Mouse (Mus musculus) liver, embryonic 16.5 days (tissue): ENCODE data around the gene Dtymk. TPM values are rescaled to one million over a fixed set of nuclear protein-coding genes. Genes with fewer than 3 reads are reported as not detected.

Source experiments
- ATAC-seq: fragments of 200-750 bp; cut with Nextera tagmentation; 2 replicates; pipeline ENCODE4 v1.8.0; 2017; ENCODE audit warnings: low read depth, mild to moderate bottlenecking, moderate number of reproducible peaks, moderate library complexity
- H3K27ac ChIP-seq: fragments of 300-500 bp; sonication (generic); 2 replicates; pipeline ENCODE4 v1.5.1; 2014; ENCODE audit warnings: mild to moderate bottlenecking, low read length
- H3K27me3 ChIP-seq: fragments of 300-500 bp; sonication (generic); 2 replicates; pipeline ENCODE4 v1.6.1; 2014; ENCODE audit warnings: low read depth, low read length, mixed read lengths; ENCODE audit not compliant: control insufficient read depth, insufficient read depth
- H3K36me3 ChIP-seq: fragments of 300-500 bp; sonication (generic); 2 replicates; pipeline ENCODE4 v1.6.1; 2014; ENCODE audit warnings: mild to moderate bottlenecking; ENCODE audit not compliant: control insufficient read depth, insufficient read depth
- H3K4me1 ChIP-seq: fragments of 300-500 bp; sonication (generic); 2 replicates; pipeline ENCODE4 v1.6.1; 2014; ENCODE audit warnings: low read depth, low read length, mixed read lengths; ENCODE audit not compliant: control insufficient read depth
- H3K4me2 ChIP-seq: fragments of 300-500 bp; sonication (generic); 2 replicates; pipeline ENCODE4 v1.6.1; 2014; ENCODE audit warnings: low read depth, low read length, mixed read lengths
- H3K4me3 ChIP-seq: fragments of 300-500 bp; sonication (generic); 2 replicates; pipeline ENCODE4 v1.5.1; 2014; ENCODE audit warnings: low read depth, mild to moderate bottlenecking, low read length
- H3K9ac ChIP-seq: fragments of 300-500 bp; sonication (generic); 2 replicates; pipeline ENCODE4 v1.6.1; 2014; ENCODE audit warnings: low read depth, low read length
- H3K9me3 ChIP-seq: fragments of 300-500 bp; sonication (generic); replicated peaks from 2 replicates; pipeline ENCODE4 v1.6.1; 2016; ENCODE audit warnings: low read length; ENCODE audit not compliant: control insufficient read depth
- WGBS: fragments of 180-500 bp; shearing (Covaris S2); extraction: QIAGEN DNeasy Blood & Tissue Kit; methylation state at CpG from one replicate; pipeline ENCODE4 v1.1.7; 2014; ENCODE audit not compliant: insufficient replicate concordance; 5-methylcytosine and 5-hydroxymethylcytosine counted together
- polyA plus RNA-seq: library from polyadenylated mRNA; unstranded; fragments of >200 nt; fragmentation: Nextera tagmentation; extraction: Ambion mirVana; gene quantifications from 2 replicates; pipeline ENCODE4 v1.2.1, GENCODE M21; 2015

Gene Dtymk
- polyA plus RNA-seq, 1 experiment from 2014 or later: 95.9 TPM

DNA sequence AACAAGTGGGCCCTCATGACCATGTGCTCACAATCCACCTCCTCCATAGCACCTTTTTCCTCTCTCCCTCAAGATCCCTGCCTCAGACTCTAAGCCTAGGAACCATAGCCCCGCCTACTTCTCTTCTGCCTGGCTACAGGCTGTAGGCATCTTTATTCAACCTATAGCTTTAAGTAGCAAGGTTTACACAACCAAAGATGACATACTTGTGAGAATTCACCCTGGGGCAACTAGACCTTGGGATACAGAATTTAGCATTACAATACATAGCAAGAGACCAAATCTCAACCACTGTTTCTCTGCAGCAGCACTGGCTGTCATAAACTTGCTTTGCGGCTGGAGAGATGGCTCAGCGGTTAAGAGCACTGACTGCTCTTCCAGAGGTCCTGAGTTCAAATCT lies 8.3 kb upstream of the Dtymk start:
- no peak overlapping the region for H3K9ac ChIP-seq
- ATAC-seq: no peak
- H3K27ac ChIP-seq: no peak overlapping the region
- H3K36me3 ChIP-seq: peaks cover 56% of the 10 kb centered on the region
- WGBS: 89% methylated on average over 3 of the region's 3 CpGs
- no peaks in the 10 kb centered on the region for H3K27me3 ChIP-seq
- H3K4me3 ChIP-seq: no peak overlapping the region
- H3K4me2 ChIP-seq: no peak overlapping the region
- peaks cover 11% of the 10 kb centered on the region for H3K4me1 ChIP-seq
- no peaks in the 10 kb centered on the region for H3K9me3 ChIP-seq

DNA sequence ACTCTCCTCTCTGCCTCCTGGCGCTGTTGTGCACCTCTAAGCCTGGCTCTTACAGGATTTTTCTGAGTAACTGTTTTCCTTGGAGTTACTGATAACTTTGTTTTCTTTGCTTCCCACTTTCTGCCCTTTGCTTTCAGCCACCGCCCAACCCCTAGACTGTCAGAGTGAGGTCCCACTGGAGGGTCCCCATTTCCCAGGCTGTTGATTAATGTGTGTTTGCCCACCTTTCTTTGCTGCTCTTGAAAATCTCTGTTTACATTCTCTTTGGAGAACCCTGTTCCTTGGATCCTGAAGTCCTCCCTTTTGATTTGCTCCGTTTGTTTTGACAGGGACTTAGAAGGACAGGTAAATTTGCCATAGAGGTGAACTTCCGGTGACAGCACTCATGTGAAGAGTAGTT lies 7.1 kb upstream of the Dtymk start:
- no peak for ATAC-seq
- Histone ChIP-seq H3K4me1 (peaks cover 18% of the 10 kb centered on the region), H3K27ac (no peak overlapping the region), H3K4me3 (no peak overlapping the region), H3K9me3 (no peaks in the 10 kb centered on the region), H3K36me3 (peaks cover 47% of the 10 kb centered on the region), H3K27me3 (no peaks in the 10 kb centered on the region), H3K4me2 (no peak overlapping the region), H3K9ac (no peak overlapping the region)
- WGBS: 78% methylated on average over 4 of the region's 4 CpGs

DNA sequence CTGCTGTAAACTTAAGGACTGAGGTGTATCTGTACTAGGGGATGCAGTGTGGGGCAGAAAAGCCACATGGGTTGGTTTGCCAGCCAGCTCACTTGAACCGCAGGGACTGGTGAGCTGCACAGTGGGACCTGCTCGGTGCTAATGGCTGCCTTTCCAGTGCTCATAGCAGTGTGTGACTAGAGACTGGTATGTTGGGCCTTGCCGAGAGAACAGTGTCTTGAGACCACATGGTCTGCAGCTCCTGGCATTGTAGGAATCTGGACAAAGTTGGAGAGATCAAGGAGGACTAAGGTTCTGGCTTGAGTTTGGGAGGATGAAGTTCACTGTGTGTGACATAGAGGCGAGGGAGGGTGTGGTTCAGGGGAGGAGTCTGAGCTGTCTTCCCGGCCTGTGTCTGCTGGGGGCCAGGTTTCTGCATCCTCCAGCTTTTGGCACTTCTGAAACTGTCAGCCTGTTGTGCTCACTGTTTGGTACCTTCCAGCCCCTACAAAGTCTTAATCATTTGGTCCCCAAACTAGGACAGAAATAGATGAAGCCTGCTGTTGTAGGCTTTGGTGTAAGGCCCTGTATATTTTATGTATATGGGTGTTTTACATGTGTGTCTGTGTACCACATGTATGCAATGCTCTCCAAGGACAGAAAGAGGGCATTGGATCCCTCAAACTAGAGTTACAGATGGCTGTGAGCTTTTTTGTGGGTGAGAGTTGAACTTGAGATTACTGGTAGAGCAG lies 3.7 kb upstream of the Dtymk start:
- peak overlapping the region; percentile 98 for H3K4me2 ChIP-seq
- peaks cover 41% of the 10 kb centered on the region for H3K4me1 ChIP-seq
- H3K36me3 ChIP-seq: peaks cover 22% of the 10 kb centered on the region
- H3K9me3 ChIP-seq: no peaks in the 10 kb centered on the region
- H3K27ac ChIP-seq: peak overlapping the region; percentile 99
- H3K9ac ChIP-seq: peak overlapping the region; percentile 87
- no peak for ATAC-seq
- peak overlapping the region; percentile 87 for H3K4me3 ChIP-seq
- WGBS: 35% methylated on average over 5 of the region's 5 CpGs
- no peaks in the 10 kb centered on the region for H3K27me3 ChIP-seq

DNA sequence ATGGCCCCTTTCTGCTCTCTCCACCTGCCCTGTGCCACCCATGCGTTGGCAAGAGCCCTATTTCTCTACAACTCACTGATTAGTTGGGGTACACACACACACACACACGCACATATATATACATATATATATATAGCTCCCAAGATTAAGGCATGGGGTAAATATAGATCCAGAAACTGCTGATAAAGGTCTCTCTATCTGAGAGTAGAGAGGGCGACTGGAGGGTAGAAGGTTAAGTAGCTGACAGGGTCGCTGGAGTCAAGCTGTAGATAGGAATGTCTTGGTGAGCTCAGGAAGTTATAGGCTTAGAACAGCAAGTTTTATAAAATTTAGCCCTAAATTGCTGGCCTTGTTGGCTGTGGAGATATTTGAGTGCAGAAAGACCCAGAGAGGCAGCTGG lies 3.1 kb upstream of the Dtymk start:
- H3K9me3 ChIP-seq: no peaks in the 10 kb centered on the region
- peak overlapping the region; percentile 87 for H3K9ac ChIP-seq
- peak overlapping the region; percentile 99 for H3K27ac ChIP-seq
- 39% methylated on average over 4 of the region's 4 CpGs for WGBS
- peak overlapping the region; percentile 98 for H3K4me2 ChIP-seq
- peaks cover 22% of the 10 kb centered on the region for H3K36me3 ChIP-seq
- peak overlapping the region; percentile 87 for H3K4me3 ChIP-seq
- peaks cover 41% of the 10 kb centered on the region for H3K4me1 ChIP-seq
- no peak for ATAC-seq
- no peaks in the 10 kb centered on the region for H3K27me3 ChIP-seq

DNA sequence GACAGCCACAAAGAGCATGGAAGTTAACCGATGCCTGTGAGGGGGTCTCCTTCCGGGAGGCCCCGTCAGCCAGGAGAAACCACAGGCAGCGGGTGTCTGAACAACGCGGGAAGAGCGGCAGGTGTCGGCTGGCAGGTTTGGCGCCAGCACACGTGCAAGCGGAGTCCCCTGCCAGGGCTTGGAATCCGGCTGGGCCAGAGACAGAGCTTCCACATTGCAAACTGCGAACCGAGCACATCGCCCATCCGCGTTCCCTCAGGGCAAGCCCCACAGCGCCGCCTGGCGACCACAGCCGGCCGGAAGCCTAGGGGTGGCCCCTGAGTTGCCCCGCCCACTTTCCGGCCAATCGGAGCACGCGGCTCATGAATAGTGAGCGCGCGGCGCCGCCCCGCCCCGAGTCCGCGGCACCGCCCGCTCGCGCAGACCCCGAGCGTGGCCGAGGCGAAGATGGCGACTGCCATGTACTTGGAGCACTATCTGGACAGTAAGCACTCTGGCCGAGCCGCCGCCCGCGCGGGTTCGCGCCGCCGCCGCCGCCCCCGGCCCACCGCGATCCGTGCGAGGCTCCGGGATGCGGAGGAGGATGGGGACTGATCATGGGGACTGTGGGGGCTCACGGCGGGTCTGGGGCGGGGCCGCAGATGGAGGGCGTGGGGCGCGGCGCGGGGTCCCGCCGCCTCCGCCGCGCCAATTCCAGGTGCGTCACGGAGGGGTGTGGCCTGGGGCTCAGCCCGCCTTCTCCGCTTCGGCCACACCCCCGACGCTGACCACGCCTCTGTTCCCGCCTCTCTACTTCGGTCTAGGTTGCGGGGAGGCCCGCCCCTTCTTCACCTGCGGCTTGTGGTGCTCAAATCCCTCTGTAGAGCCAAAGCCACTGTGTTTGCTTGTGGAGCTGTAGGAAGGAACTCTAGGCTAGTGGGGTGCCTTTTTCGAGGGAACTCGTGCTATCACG lies 2.1 kb upstream of the Dtymk start, which contains the start of gene Ing5:
Gene Ing5, plus strand, starts transcription at position 410 of the 952 bp plus-strand sequence.
- under 1% methylated on average over 76 of the region's 94 CpGs for WGBS
- Histone ChIP-seq H3K27me3 (no peaks in the 10 kb centered on the region), H3K9ac (peak within 1 kb of the TSS; percentile 87), H3K27ac (peak within 1 kb of the TSS; percentile 99), H3K9me3 (no peaks in the 10 kb centered on the region), H3K4me2 (peak within 1 kb of the TSS; percentile 98), H3K36me3 (peaks cover 21% of the 10 kb centered on the region), H3K4me1 (peaks cover 41% of the 10 kb centered on the region), H3K4me3 (peak within 1 kb of the TSS; percentile 87)
- ATAC-seq: peak; percentile 89

DNA sequence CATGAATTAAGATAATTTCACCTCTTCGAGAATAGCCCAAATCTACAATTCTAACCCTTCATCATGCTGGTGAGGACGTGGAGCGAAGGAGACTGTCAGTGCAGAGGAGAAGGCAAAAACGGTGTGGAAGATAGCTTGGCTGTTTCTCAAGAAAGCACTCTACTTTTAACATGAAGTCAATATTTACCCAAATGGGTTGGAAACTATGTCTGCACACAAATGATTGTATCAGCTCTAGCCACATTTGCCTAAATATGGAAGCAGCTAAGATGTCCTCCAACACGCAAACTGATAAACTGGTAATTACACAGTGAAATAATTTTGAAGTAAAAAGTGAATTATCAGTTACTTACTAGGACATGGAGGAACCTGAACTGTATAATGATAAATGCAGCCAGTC lies 1.0 kb upstream of the Dtymk start:
- H3K27ac ChIP-seq: peak overlapping the region; percentile 99
- H3K4me3 ChIP-seq: peak overlapping the region; percentile 87; the same call in 1 of the 2 replicates
- no peaks in the 10 kb centered on the region for H3K27me3 ChIP-seq
- H3K9me3 ChIP-seq: no peaks in the 10 kb centered on the region
- H3K9ac ChIP-seq: peak overlapping the region; percentile 83
- ATAC-seq: no peak
- 47% methylated on average over 5 of the region's 5 CpGs for WGBS
- peaks cover 41% of the 10 kb centered on the region for H3K4me1 ChIP-seq
- H3K36me3 ChIP-seq: peaks cover 14% of the 10 kb centered on the region
- peak overlapping the region; percentile 98 for H3K4me2 ChIP-seq

DNA sequence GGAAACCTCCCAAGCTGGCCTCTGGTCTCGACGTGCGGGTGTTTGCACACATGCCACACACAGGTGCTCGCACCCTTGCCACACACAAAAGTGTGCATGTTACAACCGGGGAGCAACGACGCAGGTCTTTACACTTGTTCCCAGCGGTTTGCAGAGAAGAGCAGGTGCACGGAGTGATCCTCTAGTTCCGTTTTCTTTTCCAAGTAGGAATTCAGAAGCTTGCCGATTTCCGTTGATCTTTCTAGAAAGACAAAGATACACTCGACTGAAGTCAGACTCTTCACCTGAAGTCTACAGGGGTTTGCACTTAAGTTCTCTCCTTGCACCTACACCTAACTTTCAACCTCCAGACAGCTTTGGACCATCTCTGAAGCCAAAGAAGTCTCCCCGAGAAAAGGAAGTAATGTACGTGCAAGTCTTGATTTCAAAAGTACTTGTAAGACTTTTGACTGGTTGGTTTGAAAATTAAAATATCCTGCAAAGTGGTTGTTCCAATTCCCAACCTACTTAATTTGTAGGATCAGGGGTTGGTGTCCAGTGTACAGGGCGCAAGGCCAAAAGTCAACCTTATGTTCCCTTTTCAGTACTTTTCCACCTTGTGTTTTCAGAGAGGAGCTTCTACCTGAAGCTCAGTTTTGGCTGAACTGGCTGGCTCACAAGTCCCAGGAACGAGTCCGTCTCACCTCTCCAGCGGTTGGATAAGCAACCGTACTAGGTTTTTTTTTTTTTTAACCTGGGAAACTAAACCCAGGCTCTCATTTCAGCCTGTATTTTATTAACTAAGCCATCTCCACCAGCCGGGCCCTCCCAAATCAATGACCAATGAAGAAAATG lies 847 bp downstream of the Dtymk start:
- no peak for ATAC-seq

DNA sequence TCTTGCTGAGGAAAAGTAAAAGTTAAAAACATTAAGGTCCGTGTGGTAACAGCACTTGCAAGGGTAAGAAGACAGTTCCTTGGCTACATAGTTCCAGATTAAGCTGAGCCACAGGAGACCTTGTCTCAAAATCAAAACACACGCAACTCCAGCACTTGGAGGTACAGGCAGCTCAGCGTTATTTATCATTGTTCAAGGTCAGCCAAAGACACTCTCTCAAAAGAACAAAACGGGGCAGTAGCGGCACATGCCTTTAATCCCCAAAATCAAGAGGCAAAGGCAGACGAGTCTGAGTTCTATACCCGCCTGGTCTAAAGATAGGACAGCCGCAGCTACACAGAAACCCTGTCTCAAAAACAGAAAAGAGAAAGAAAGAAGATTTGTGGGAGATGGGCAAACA lies 5.8 kb downstream of the Dtymk start:
- Histone ChIP-seq H3K36me3 (peaks cover 37% of the 10 kb centered on the region), H3K4me3 (no peak overlapping the region), H3K27ac (no peak overlapping the region), H3K9ac (no peak overlapping the region), H3K4me2 (no peak overlapping the region), H3K9me3 (no peaks in the 10 kb centered on the region), H3K27me3 (no peaks in the 10 kb centered on the region), H3K4me1 (peaks cover 5% of the 10 kb centered on the region)
- ATAC-seq: no peak
- WGBS: 77% methylated on average over 8 of the region's 8 CpGs

More for the DNA sequence above, 847 bp downstream of the Dtymk start:
- Histone ChIP-seq H3K27ac (peak overlapping the region; percentile 99), H3K9ac (peak overlapping the region; percentile 81), H3K36me3 (peaks cover 5% of the 10 kb centered on the region), H3K4me1 (peaks cover 39% of the 10 kb centered on the region), H3K4me2 (peak overlapping the region; percentile 98), H3K4me3 (peak overlapping the region; percentile 81), H3K9me3 (no peaks in the 10 kb centered on the region), H3K27me3 (no peaks in the 10 kb centered on the region)
- 50% methylated on average over 21 of the region's 21 CpGs for WGBS
